Mouse (Mus musculus) cerebellum, adult 2 months (tissue): ENCODE data around the gene Mettl9.

Source experiments
- CTCF ChIP-seq: fragments of 200-500 bp; IDR thresholded peaks from 2 replicates; pipeline ENCODE4 v1.5.1; 2011; ENCODE audit warnings: low read depth, mild to moderate bottlenecking, control low read depth, low read length, moderate library complexity, borderline replicate concordance; ENCODE audit not compliant: insufficient read depth
- POLR2A ChIP-seq: fragments of 200-500 bp; IDR thresholded peaks from 2 replicates; pipeline ENCODE4 v1.6.1; 2011; ENCODE audit warnings: low read length, control low read depth, borderline replicate concordance; ENCODE audit not compliant: insufficient read depth

DNA sequence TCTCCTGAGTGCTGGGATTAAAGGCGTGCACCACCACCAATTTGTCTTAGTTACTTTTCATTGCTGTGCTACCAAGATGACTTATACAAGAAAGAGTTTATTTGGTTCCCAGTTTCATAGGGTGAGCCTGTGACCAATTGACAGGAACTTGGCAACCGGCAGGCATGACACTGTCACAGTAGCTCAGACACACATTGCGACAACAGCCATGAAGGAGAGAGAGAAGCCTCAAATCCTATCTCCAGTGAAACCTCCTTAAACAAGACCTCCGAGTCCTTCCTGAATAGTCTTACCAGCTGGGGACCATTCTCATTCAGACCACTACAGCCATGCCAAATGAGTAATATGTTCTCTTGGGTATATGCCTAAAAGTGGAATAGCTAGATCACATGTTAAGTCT lies 18.8 kb downstream of the Mettl9 start:
- no peak for TF ChIP-seq POLR2A
- no peak for TF ChIP-seq CTCF
